Mouse (Mus musculus) heart, adult 8-10 months (tissue): ENCODE measurements around the gene Abcg8. TPM values are rescaled to one million over a fixed set of nuclear protein-coding genes. Genes with fewer than 3 reads are reported as not detected.

ENCODE experiments used
- DNase-seq: peaks from one replicate; pipeline ENCODE4 v3.0.0; 2022; ENCODE audit warnings: low spot score
- total RNA-seq, 4 experiments: library from RNA; stranded (reverse); gene quantifications; 2 replicates each; pipeline ENCODE4 v1.2.4; 2022

Abcg8 gene
- total RNA-seq, 4 experiments from 2014 or later, result 0.16 TPM; not detected in 3

DNA sequence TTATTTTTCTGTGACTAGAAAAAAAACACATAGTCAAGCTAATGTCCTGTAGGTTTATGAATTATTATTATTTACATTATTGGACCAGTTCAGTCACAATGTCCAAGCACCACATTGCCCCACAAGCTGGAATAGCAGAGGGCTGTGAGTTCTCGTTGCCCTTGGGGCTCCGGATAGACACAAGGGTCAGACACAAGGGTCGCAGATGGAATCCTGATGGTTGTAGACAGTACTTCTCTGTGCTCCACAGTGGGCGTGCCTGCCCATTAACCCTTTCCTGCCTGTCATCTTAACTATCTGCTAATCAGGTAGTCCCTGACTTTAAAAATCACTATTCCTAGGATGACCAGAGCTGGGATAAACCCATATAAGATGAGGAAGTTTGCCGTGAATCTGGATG, 17.9 kb upstream of the Abcg8 start:
- DNase-seq, result no peak

DNA sequence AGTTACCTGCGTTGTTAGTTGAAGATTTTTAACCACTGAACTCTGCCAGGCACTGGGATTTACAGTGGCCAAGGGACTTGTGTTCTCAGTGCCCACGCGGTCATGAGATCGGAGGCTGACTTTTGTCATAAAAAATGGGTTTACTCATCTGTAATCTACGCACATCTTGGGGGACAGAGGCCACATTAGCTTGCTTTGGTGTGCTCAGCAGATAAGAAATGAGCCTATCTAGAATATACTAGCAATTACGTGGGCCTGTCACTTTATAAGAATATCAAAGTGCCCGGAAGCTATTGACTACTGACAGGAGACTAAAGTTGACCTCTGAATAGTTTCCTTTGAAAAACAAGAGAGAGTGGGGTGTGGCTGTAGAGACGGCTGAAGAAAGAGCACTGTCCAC, 17.2 kb upstream of the Abcg8 start:
- no peak for DNase-seq

DNA sequence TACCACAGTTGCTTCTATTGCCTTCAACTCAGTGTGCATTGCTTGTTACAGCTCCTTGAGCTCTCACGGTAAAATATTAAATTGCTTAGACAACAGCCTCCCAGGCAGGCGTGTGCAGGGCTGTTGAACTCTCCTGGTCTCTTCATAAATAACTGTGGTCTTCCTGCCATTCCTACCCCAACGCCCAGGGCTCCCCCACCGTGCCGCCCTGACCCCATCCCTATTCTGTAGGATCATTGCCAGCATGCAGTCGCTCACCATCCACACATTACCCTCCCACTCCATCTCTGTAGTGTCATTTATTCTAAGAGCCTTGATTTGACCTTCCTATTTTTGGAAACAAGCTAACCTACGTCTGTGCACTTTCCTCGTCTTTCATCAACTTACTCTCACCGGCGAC, 11.0 kb upstream of the Abcg8 start:
- DNase-seq, result no peak

DNA sequence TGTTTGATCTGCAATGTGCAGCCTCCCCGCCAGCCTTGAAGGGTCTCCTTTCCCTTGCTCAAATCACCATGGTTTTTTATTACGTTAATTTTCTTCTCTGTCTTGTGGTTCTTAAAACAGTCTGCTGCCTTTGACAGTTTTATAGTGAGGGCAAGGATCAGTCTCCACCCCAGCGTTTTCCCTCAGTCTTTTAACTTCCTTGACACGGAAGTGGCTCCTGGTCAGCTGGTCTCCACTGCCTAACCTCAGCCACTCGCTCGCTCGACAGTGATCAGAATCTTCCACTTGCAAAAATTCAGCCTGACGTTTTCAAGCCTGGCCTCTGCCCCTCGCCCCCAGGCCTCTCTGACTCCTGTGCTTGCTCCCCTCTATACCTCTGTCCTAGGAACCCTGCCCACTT, 10.4 kb upstream of the Abcg8 start:
- no peak for DNase-seq

DNA sequence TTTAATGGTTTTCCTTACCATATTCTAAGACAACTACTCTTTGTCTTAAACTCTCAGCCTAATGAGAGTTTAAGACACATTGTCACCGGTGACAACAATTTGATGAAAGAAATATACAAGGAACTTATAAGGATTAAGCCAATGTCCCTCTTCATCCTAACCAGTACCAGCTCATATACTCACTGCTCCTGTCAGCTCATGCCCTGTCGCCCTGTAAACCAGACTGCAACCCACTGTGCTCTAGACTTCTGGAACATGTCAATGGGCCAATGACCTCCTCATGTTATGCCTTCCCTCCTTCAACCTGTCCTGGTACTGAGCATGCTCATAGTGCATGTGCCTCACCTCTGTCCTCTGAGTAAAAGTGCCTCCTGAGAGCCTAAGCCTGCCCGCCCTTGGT, 8.3 kb upstream of the Abcg8 start:
- DNase-seq, result no peak

DNA sequence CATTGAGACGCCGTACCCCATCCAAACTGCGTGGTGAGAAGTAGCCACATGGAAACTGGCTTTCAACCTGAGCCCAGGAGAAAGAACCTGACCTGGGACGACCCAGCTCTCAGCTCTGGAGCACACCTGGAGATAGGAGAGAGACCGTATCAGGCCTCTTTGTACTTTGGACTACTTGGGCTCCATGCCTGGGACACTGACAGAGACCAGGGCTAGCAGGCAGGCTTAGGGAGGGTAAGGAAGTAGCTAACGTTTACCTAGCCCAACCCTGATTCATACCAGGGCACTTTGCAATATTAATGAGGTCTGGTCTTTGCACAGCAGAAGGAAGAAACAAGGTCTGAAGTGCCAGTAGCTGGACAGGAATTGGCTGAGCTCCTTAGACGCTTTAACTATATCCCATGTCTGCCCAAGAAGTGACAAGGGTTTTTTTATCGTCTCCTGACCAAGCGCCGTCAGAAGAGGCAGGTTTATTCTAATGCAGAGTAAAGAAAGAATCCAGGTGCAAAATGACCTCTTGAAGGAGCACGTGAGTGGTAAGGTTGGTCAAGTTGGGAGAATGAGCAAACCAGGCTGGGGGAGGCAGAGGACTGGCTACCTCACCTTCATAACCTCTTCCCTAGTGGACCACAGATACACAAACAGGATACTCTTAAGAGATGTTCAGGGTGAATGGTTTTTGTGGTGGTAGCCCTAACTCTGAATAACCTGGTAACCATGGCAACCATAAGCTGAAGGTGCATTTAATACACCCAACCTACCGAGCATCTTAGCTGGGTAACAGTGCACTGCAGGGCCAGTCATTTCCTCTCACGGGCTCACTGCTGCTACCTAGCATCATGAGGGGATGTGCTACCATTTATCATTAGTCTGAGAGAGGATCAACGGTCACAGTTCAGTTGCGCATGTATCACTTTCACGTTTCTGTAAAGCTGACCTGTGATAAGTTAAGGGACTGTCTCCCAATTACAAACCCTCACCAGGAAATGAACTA, 3.4 kb upstream of the Abcg8 start:
- DNase-seq, result no peak

DNA sequence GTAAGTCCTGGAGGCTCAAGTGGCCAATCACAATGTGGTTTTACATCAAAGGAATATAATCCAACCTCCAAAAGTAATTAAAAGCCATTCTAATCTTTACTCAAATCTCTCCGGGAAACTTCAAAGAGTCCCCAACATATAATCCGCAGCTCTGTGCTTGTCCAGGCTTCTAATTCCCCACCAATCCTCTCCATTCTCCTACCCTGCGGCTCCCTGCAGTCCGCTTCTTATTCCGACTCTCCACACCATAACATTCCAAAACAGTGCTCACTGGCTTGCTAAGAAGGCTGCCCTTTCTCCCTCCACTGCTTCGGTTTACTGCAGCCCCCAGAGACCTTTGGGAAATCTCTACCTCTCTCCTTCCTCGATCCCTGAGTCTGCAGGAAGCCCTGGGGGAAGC, 2.1 kb upstream of the Abcg8 start:
- DNase-seq, result no peak

DNA sequence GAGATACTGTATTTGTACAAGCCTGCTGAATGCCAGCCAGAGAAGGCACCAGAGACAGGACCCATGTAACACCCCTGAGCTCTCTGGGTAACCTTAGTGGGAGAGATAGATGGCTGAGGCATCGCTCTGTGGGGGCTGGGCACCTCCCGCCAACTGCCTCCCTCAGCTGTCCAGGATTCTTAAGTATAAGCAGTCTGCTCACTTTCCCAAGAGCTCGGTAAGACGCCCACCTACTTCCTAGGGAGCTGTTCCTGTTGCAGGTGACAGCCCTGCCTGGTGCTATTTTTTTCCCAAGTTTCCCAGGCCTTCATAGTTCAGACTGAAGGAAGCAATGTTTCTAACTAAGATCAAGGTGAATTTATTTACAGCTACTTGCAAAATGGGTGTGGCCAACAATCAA, 898 bp upstream of the Abcg8 start:
- DNase-seq, result no peak

DNA sequence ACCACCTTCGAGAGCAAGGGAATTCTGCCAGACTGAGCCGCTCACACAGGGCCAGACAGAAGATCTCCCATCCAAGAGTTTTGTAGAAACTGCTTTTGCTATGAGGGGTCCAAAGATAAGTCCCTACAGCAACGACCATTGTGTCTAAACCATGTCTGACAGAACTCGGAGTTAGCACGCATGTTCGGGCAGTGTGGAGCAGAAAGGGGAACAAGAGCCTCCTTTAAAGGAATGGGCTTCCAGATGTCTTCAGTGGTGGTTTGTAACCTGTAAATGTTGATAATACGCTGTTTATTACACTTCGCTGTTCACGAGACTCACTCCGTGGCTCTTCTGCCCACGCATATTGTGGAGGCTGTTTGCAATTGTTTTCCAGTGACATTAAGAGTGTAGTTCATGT, 1.5 kb downstream of the Abcg8 start:
- no peak for DNase-seq

DNA sequence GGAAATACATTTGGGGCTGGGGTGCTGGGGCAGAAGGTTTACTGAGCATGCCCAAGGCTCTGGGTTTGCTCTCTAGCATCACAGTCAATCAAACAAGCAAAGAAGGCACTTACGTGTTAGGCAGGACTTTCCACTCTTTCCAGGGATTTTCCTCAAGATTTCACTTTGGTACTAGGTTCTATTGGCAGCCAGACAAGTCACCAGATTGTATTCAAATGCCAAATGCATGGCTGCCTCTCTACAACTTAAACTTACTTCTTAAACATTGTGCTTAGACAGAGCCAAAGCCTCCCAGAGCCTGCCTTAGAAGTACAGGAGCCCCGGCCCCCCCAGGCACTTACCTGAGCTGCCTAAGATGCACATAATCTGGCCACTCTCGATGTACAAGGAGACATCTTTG, 5.6 kb downstream of the Abcg8 start:
- no peak for DNase-seq

DNA sequence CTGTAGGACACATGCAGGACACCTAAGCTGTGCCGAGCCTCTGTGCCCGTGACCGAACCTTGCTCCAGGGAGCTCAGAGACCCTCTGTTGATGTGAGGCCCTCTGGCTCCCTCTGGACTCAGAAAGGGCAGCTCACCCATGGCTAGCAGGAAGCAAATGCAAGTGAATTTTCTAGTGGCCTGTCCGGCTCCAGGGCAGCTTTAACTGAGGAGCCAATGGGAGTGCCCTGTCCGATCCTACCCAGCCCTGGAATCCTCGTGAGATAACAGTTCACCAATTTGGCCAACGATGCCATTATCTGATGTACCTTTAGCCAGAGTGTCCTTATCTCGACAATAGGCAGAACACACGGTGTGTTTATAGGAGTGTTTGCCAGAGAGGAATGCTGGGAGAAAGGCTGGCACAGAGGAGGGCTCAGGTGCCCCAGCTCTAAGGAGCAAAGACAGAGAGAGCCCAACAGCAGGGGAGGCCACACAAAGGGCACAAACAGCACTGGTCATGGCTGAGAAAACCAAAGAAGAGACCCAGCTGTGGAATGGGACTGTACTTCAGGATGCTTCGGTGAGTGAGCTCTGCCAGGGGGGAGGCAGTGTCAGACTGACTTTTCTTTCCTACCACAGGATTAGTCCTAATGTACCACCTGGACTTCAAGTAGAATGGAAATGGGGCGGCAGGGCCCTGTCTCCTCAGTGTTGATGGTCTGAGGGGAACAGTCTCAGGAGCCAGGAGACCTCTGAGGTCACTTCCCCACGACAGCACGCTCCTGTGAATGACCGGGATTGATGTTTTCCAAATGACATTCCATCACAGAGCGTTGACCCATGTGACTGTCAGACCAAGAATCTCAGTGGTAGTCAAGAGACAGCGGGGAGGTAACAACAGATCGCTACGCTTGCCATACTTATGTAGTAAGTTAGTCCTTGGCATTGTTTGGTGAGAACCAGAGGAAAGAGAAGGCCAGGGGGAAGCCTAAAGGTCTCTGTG, 6.9 kb downstream of the Abcg8 start, which contains the start of gene Abcg5:
Abcg5 (minus strand) TSS at position 278 of the 984 bp plus-strand sequence.
- DNase-seq, result no peak

DNA sequence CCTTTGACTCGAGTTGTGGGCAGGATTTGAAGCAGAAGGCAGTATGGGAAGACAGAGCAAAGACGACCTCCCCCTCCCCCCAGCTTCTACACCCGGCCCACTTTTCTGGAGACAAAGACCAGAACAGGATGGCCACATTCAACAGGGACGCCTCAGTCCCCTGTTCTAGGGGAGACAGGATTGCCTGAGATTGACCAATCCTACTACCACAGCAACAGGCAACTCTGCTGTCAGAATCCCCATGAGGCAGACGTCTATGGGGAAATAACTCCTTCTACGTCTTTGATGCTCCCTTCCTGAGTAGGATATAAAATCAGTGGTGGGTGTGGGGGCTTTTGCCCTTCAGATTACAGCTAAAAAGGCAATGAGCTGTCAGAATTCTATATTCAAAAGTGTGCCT, 8.2 kb downstream of the Abcg8 start:
- DNase-seq, result no peak

DNA sequence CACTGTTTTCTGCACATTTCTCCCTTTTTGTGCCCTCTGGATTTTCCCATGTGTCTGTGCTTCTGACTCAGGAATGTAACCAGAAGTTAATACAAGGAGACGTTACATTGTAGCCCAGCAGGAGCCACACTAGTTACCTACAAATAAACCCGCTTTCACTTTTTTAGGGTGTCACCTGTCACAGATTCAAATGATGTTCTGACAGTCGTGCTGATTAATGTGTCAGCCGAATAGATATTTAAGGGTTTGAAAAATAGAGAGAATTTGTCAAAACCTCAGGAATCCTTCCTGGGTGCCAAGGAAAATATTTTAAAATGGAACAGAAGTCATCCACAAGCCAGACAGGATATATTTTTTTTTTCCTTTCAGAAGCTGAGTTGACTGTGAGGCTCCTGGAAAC, 9.2 kb downstream of the Abcg8 start:
- no peak for DNase-seq

DNA sequence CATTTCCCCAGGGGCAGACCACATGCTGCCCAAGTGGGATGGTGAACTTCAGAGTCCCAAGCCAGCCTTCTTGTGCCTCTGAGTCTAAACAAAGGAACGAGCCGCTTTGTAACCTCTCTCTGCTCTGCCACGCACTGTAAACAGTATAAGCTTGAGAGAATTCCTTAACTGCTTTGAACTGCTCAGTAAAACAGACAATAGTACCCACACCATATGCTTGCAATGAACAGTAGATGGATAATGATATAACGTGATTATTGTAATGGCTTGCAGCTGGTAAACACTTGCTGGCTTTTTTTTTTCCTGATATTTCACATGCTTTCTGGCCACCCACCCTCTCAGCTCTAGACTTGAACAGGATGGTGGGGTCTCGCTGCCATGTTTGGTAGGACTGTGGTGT, 11.9 kb downstream of the Abcg8 start:
- no peak for DNase-seq

DNA sequence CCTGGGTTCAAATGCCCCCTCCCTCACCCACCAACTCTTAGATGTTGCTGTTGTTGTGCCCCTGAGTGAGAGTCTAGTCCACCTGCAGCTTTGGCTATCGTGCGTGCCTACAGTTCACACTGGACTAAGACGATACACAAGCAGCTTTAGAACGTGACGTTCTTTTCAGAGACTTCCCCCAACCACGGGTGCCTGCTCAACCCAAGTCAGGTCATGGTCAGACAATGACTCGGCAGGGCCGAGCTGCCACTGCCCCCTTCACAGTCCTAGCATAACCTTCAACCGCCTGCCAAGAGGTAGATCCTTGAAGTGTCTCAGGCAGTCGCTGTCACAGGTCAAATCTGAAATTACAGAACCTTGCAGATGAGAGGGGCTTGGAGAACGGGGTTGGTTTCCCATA, 12.7 kb downstream of the Abcg8 start:
- no peak for DNase-seq

DNA sequence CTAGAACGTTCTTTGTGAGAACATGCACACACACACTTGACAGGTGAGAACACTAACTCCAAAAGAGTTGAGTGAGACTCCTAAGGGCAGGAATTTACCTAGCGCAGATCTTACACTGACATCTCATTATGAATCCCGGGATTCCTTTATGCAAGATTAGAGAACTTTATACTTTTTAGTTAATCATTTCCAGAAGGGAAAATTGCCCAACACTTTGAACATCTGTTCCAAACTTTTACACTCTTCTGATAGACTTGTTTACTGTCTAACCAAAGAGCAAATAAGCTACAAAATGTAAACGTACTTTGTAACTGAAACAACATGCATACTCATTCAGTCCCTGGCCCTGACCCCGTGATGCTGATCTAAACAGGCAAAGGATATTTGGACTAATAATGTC, 13.2 kb downstream of the Abcg8 start:
- no peak for DNase-seq

DNA sequence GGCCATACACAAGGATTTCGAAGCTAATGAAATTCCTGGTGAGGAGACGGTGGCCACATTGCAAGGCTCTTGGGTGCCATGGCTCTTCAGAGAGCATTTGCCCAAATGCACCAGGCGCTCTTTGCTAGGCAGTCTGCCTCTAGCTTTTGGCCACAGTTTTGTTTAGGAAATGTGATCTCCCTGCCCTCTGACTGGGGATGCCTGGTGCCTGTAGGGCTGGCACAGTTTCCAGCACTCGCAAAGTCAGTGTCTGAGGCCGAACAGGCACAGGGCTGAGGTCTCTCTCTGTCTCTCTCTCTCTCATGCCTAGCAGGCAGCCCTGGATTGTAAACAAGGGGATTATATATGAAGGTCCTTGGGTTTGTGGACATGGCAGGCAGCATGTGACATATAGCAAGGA, 14.0 kb downstream of the Abcg8 start:
- no peak for DNase-seq

DNA sequence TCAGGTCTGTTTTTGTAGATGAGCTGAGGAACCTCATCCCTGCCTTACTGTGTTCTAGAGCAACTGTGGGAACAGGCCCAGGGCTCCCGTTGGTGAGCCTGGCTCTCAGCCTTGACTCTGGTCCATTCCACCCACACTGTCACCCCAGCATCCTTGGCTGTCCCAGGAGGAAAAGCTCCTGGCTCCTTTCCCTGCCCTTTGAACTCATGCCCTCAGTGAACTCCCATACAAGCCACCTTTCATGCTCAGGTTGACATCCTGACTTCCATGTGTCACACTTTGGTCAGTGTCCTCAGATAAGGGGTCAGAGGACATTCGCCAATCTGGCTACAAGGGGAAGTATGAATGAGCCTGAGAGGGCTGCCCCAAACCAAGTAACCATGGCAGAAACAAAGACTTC, 17.6 kb downstream of the Abcg8 start:
- DNase-seq, result no peak

DNA sequence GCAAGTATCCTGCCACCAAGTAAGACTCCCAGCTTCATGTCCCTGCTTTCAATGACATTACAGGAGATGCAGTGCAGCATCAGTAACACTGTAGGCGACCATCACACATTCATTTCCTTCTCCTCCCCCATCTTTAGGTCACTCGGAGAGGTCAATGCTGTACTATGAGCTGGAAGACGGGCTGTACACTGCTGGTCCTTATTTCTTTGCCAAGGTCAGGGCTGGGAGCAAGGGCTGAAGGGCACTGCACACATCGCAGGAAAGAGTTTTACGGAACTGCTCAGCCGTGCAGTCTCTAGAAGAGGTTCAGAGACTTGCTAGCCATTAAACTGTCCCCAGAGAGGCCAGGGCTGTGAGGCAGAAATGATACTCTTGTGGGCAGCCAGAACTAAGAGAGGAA, 20.4 kb downstream of the Abcg8 start:
- no peak for DNase-seq

DNA sequence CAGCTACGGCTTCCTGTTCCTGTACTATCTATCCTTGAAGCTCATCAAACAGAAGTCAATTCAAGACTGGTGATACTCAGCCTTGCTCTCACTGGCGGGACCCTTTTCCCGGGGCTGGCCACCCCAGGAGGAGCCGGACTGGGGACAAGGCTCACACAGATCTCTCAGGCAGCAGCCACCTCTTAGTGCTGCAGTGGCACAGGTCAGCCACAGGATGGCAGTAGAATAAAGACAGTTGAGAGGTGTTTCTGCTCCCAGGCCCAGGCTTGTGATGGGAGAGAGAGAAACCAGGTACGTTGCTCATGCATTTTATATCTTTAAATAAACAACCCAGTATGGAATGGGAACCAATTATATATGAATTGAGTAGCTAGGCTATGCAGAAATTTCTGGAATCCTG, 22.6 kb downstream of the Abcg8 start:
- DNase-seq, result peak; percentile 26

DNA sequence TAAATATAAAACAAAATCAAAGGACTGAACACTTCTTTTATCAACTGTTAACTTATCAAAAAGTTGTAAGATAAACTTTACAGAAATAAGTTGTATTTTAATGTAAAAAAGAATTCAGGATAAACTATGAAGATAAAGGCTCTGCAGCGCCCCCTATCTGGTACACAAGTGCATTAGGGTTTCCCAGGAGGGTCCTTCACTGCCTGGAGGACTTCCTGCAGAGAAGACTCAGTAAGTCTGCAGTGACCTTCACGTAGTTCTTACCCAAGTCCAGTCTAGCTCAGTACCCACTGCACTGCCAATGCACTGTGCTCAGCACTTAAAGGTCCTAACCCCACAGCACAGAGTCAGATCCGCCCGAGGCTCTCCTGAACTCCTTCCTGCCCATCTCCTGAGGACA, 31.3 kb downstream of the Abcg8 start:
- DNase-seq, result no peak

DNA sequence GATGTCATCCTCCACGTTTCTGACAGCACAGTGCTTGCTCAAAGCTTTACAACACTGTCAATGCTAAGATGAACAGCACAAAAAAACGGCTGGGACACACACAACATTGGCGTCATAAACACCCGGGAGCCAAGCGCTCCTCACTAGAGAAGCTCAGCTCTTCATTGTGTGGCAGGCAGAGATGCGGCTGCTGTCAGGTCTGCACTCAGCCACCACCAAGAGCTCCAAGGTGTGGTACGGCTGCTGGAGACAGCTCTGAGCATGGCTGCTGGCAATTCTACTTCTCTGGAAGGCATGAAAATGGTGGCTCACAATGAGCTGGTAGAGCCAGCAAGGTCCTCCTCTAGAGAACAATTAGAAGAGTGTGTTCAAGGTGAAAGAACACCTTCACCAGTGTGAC, 32.7 kb downstream of the Abcg8 start:
- DNase-seq, result no peak
